Comparison of ENCODE assay signal across 19 mouse cellular contexts in the genomic region with DNA sequence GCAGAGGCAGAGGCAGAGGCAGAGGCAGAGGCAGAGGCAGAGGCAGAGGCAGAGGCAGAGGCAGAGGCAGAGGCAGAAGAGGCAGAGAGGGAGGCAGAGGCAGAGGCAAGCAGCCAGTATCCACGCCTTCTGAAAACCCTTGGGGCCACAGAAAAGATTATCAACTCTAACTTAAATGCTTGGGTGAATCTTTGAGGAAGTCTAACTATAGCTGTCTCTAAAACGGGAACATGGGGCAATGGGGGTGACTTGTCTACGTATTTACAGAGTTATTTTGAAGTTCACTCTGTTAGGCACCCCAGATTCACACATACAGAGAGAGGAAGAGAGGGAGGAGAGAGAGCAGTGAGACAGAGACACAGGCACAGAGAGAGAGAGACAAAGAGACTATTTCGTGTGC.
DNase-seq lines count a peak whose midpoint lies in the region; ATAC-seq and TF ChIP-seq lines count a peak whose summit lies in the region.
"Had no signal": no experiment of that assay in that cellular context is flagged by ENCODE, and none has a peak within 500 bp of the region (broad histone marks: within the 10 kb centered on the region; RNA-seq: fewer than 3 reads in every experiment).

No protein-coding gene starts in this region.

- no peak overlapping the region for H3K4me2 ChIP-seq in liver, embryonic 12.5 days
- H3K4me2 ChIP-seq in liver, embryonic 16.5 days (ENCODE audit: low read depth, low read length), result no peak overlapping the region
- H3K4me2 ChIP-seq: forebrain, embryonic 15.5 days; liver, embryonic 13.5 days; midbrain, embryonic 13.5 days had no signal

- no peak overlapping the region for H3K9ac ChIP-seq in liver, embryonic 12.5 days
- peak overlapping the region; percentile 32 for H3K9ac ChIP-seq in MEL (ENCODE audit: control insufficient read depth, low read depth, low read length, poor library complexity, severe bottlenecking)
- H3K9ac ChIP-seq in liver, embryonic 16.5 days (ENCODE audit: low read depth, low read length), result no peak overlapping the region
- H3K9ac ChIP-seq: forebrain, embryonic 15.5 days; liver, embryonic 13.5 days; midbrain, embryonic 13.5 days had no signal

- DNase-seq in liver (no peak), MEL (ENCODE audit: low read depth, low spot score) (peak; percentile 88)
- DNase-seq in T-cell, adult 2 months (ENCODE audit: low spot score), result no peak
- DNase-seq in ovary, postnatal 36 days (ENCODE audit: low spot score), result no peak
- no peak for DNase-seq in cerebellum, adult 11 months
- DNase-seq: cerebellum, adult 18-20 months; cerebellum, postnatal 36 days; liver, embryonic 13.5 days; lung, postnatal 14 days; right cerebral cortex, postnatal 14 days; thymus, adult 18-20 months had no signal

- H3K9me3 ChIP-seq in liver, embryonic 12.5 days (replicated peaks), result no peaks in the 10 kb centered on the region
- H3K9me3 ChIP-seq in MEL (replicated peaks; ENCODE audit: insufficient read depth, low read length), result no peaks in the 10 kb centered on the region
- no peaks in the 10 kb centered on the region for H3K9me3 ChIP-seq in liver, embryonic 16.5 days (replicated peaks; ENCODE audit: control insufficient read depth, low read length)
- H3K9me3 ChIP-seq: forebrain, embryonic 15.5 days; hindbrain, embryonic 10.5 days; liver, embryonic 13.5 days; midbrain, embryonic 13.5 days had no signal

- no peak for ATAC-seq in liver, embryonic 12.5 days
- ATAC-seq in liver, embryonic 16.5 days (ENCODE audit: low read depth), result no peak
- ATAC-seq in neutrophil, adult 5-6 weeks (ENCODE audit: extremely low read depth, insufficient number of reproducible peaks, low FRiP score, poor library complexity, severe bottlenecking), result peak; percentile 60
- ATAC-seq: forebrain, embryonic 15.5 days; inflammation-experienced regulatory T-cells, adult 6 months; midbrain, embryonic 13.5 days had no signal

- TF ChIP-seq EP300 in MEL (IDR thresholded peaks at IDR 0.05; ENCODE audit: low read depth in 1 of 2, low read length in 2 of 2), result peak in 1 of 2 experiments; percentile 43; a peak in 1 of 4 replicates

- 0 out of 2 replicates have a peak overlapping the region, but pooled peaks have one; percentile 12 for H3K27ac ChIP-seq in liver, embryonic 12.5 days
- H3K27ac ChIP-seq in MEL (ENCODE audit: control insufficient read depth, low read depth, low read length), result peak overlapping the region; percentile 71
- H3K27ac ChIP-seq in liver, embryonic 16.5 days (ENCODE audit: low read length), result 0 out of 2 replicates have a peak overlapping the region, but pooled peaks have one; percentile 20
- H3K27ac ChIP-seq: forebrain, embryonic 15.5 days; hindbrain, embryonic 10.5 days; midbrain, embryonic 13.5 days had no signal

- no peak for TF ChIP-seq POLR2A in MEL (IDR thresholded peaks at IDR 0.05; ENCODE audit: control insufficient read depth in 1 of 2, insufficient read depth in 1 of 2, low read depth in 1 of 2, low read length in 2 of 2, poor library complexity in 1 of 2)

- no peak for TF ChIP-seq CTCF in MEL (IDR thresholded peaks at IDR 0.05 in 2 of 3, conservative IDR thresholded peaks at IDR 0.05 in 1 of 3; ENCODE audit: control insufficient read depth in 1 of 3, insufficient read depth in 1 of 3, low read depth in 2 of 3, low read length in 3 of 3, poor library complexity in 1 of 3, severe bottlenecking in 1 of 3)

- H3K4me3 ChIP-seq in liver, embryonic 12.5 days, result no peak overlapping the region
- H3K4me3 ChIP-seq in MEL (ENCODE audit: control insufficient read depth in 1 of 2, insufficient read depth in 1 of 2, low read depth in 2 of 2, low read length in 2 of 2), result peak overlapping the region; percentile 24 to 28; a peak in 3 of 4 replicates
- no peak overlapping the region for H3K4me3 ChIP-seq in liver, embryonic 16.5 days (ENCODE audit: low read depth, low read length)
- H3K4me3 ChIP-seq: erythroblast, embryonic 14.5 days; forebrain, embryonic 15.5 days; hindbrain, embryonic 10.5 days; liver, embryonic 13.5 days; midbrain, embryonic 13.5 days had no signal

- TF ChIP-seq RAD21 in MEL (IDR thresholded peaks at IDR 0.05; ENCODE audit: low read depth, low read length), result no peak

- WGBS in liver, embryonic 12.5 days (ENCODE audit: insufficient replicate concordance), result 42% methylated on average over 4 of the region's 4 CpGs
- WGBS in liver, embryonic 16.5 days (ENCODE audit: insufficient replicate concordance), result 23% methylated on average over 4 of the region's 4 CpGs

- no peaks in the 10 kb centered on the region; the same call in 1 of the 2 replicates for H3K36me3 ChIP-seq in liver, embryonic 12.5 days
- H3K36me3 ChIP-seq in MEL (ENCODE audit: control insufficient read depth in 1 of 2, insufficient read depth in 2 of 2, low read length in 2 of 2), result peaks cover 0 to 28% of the 10 kb centered on the region in 2 experiments; a peak in 2 of 4 replicates
- no peaks in the 10 kb centered on the region for H3K36me3 ChIP-seq in liver, embryonic 16.5 days (ENCODE audit: control insufficient read depth, insufficient read depth)
- H3K36me3 ChIP-seq: forebrain, embryonic 15.5 days; hindbrain, embryonic 10.5 days; liver, embryonic 13.5 days; midbrain, embryonic 13.5 days had no signal

- peaks cover 68% of the 10 kb centered on the region for H3K4me1 ChIP-seq in liver, embryonic 12.5 days
- H3K4me1 ChIP-seq in MEL (ENCODE audit: control insufficient read depth in 1 of 2, insufficient read depth in 2 of 2, low read length in 2 of 2), result peaks cover 20 to 29% of the 10 kb centered on the region in 2 experiments
- H3K4me1 ChIP-seq in liver, embryonic 16.5 days (ENCODE audit: control insufficient read depth, low read depth, low read length), result peaks cover 20% of the 10 kb centered on the region

- H3K79me2 ChIP-seq in MEL (ENCODE audit: control insufficient read depth, insufficient read depth, low read length, poor library complexity), result peaks cover 3% of the 10 kb centered on the region

- no peaks in the 10 kb centered on the region for H3K27me3 ChIP-seq in liver, embryonic 12.5 days (replicated peaks)
- H3K27me3 ChIP-seq in MEL (ENCODE audit: control insufficient read depth in 1 of 2, insufficient read depth in 2 of 2, low read length in 2 of 2), result no peaks in the 10 kb centered on the region
- no peaks in the 10 kb centered on the region for H3K27me3 ChIP-seq in liver, embryonic 16.5 days (ENCODE audit: control insufficient read depth, insufficient read depth, low read depth, low read length)
- H3K27me3 ChIP-seq: forebrain, embryonic 15.5 days; liver, embryonic 13.5 days; midbrain, embryonic 13.5 days had no signal

TF ChIP-seq in MEL, 35 proteins besides CTCF, POLR2A, EP300 and RAD21 (continues in another document):
- TF ChIP-seq TCF12 (IDR thresholded peaks at IDR 0.05; ENCODE audit: low read depth, low read length), result peak; percentile 45; the same call in 1 of the 2 replicates
- TF ChIP-seq ZNF384 (IDR thresholded peaks at IDR 0.05; ENCODE audit: low read depth, low read length), result no peak
- TF ChIP-seq NRF1 (IDR thresholded peaks at IDR 0.05; ENCODE audit: insufficient read depth, low read depth, low read length, poor library complexity, severe bottlenecking), result no peak
- TF ChIP-seq SMC3 (IDR thresholded peaks at IDR 0.05; ENCODE audit: low read depth, low read length), result no peak
- TF ChIP-seq USF1 (IDR thresholded peaks at IDR 0.05; ENCODE audit: low read depth, low read length), result no peak
- TF ChIP-seq UBTF (IDR thresholded peaks at IDR 0.05; ENCODE audit: borderline replicate concordance, insufficient read depth, low read depth, low read length), result no peak
- no peak for TF ChIP-seq TAL1 (IDR thresholded peaks at IDR 0.05; ENCODE audit: low read length)
- TF ChIP-seq POLR2AphosphoS2 (IDR thresholded peaks at IDR 0.05; ENCODE audit: low read length), result no peak
- TF ChIP-seq MAX (IDR thresholded peaks at IDR 0.05; ENCODE audit: low read length), result no peak
- TF ChIP-seq ZC3H11A (IDR thresholded peaks at IDR 0.05; ENCODE audit: low read depth, low read length), result no peak
- TF ChIP-seq POLR2AphosphoS5 (IDR thresholded peaks at IDR 0.05; ENCODE audit: borderline replicate concordance, low read depth, low read length), result no peak
- TF ChIP-seq GABPA (IDR thresholded peaks at IDR 0.05; ENCODE audit: low read depth, low read length), result no peak
- peak; percentile 87; the same call in 1 of the 2 replicates for TF ChIP-seq MEF2A (IDR thresholded peaks at IDR 0.05; ENCODE audit: extremely low read depth, insufficient replicate concordance, low read depth, low read length, poor library complexity, severe bottlenecking)
- TF ChIP-seq ZKSCAN1 (IDR thresholded peaks at IDR 0.05; ENCODE audit: low read depth, low read length), result no peak
- peak; percentile 68; the same call in 1 of the 2 replicates for TF ChIP-seq ETS1 (IDR thresholded peaks at IDR 0.05; ENCODE audit: low read depth, low read length)
- no peak for TF ChIP-seq CHD2 (IDR thresholded peaks at IDR 0.05; ENCODE audit: low read length)
- TF ChIP-seq MAZ (IDR thresholded peaks at IDR 0.05; ENCODE audit: low read depth, low read length), result peak; percentile 34; the same call in 1 of the 2 replicates
- TF ChIP-seq USF2 (IDR thresholded peaks at IDR 0.05; ENCODE audit: borderline replicate concordance in 1 of 2, insufficient read depth in 1 of 2, low read depth in 1 of 2, low read length in 2 of 2), result no peak
- no peak for TF ChIP-seq ELF1 (IDR thresholded peaks at IDR 0.05; ENCODE audit: low read depth, low read length)
- no peak for TF ChIP-seq MYB (IDR thresholded peaks at IDR 0.05; ENCODE audit: low read depth, low read length)
- TF ChIP-seq MYC (IDR thresholded peaks at IDR 0.05; ENCODE audit: low read depth, low read length), result 0 out of 2 replicates have a peak, but pooled peaks have one; percentile 38
- peak; percentile 30; the same call in 1 of the 2 replicates for TF ChIP-seq MXI1 (IDR thresholded peaks at IDR 0.05; ENCODE audit: low read depth, low read length)
- no peak for TF ChIP-seq MAFK (IDR thresholded peaks at IDR 0.05; ENCODE audit: borderline replicate concordance, low read depth, low read length)
- TF ChIP-seq E2F4 (IDR thresholded peaks at IDR 0.05; ENCODE audit: borderline replicate concordance, low read depth, low read length), result no peak
- TF ChIP-seq SIN3A (IDR thresholded peaks at IDR 0.05; ENCODE audit: low read length), result peak; percentile 37; the same call in 1 of the 2 replicates
- TF ChIP-seq KAT2A (conservative IDR thresholded peaks at IDR 0.05; ENCODE audit: low read depth, low read length), result no peak
- peak; percentile 64; the same call in 1 of the 2 replicates for TF ChIP-seq RCOR1 (IDR thresholded peaks at IDR 0.05; ENCODE audit: low read depth, low read length)
- no peak for TF ChIP-seq HCFC1 (IDR thresholded peaks at IDR 0.05; ENCODE audit: low read depth, low read length)
- TF ChIP-seq CHD1 (IDR thresholded peaks at IDR 0.05; ENCODE audit: low read depth, low read length), result no peak
- no peak for TF ChIP-seq ZMIZ1 (IDR thresholded peaks at IDR 0.05; ENCODE audit: low read depth, low read length)
- no peak for TF ChIP-seq NELFE (IDR thresholded peaks at IDR 0.05; ENCODE audit: low read depth, low read length)

Comparison
In these comparisons a context has a peak if more than half of its experiments do, and no peak if none do; other contexts are left out.
1. H3K27ac ChIP-seq: peak in every context shown above with its lines; median percentile 71 in MEL; 20 in liver, embryonic 16.5 days; 12 in liver, embryonic 12.5 days.
2. H3K4me3 ChIP-seq: peak in MEL (2 of 2); none in liver, embryonic 12.5 days (single experiment) and liver, embryonic 16.5 days (single experiment).